Mouse (Mus musculus) neural tube, embryonic 13.5 days (tissue): ENCODE results near the gene Miga1. TPM values are rescaled to one million over a fixed set of nuclear protein-coding genes. Genes with fewer than 3 reads are reported as not detected.

Source experiments
- ATAC-seq: fragments of 200-750 bp; cut with Nextera tagmentation; 2 replicates; pipeline ENCODE4 v1.8.0; 2017; ENCODE audit warnings: low read depth, mild to moderate bottlenecking, moderate TSS enrichment, moderate library complexity
- H3K27ac ChIP-seq: fragments of 300-500 bp; sonication (generic); replicated peaks from 2 replicates; pipeline ENCODE4 v1.5.1; 2015; ENCODE audit warnings: moderate library complexity, mild to moderate bottlenecking, inconsistent platforms
- H3K27me3 ChIP-seq: fragments of 300-500 bp; sonication (generic); 2 replicates; pipeline ENCODE4 v1.6.1; 2015; ENCODE audit warnings: mild to moderate bottlenecking, inconsistent platforms
- H3K36me3 ChIP-seq: fragments of 300-500 bp; sonication (generic); 2 replicates; pipeline ENCODE4 v1.6.1; 2015; ENCODE audit warnings: mild to moderate bottlenecking, inconsistent platforms
- H3K4me1 ChIP-seq: fragments of 300-500 bp; sonication (generic); replicated peaks from 2 replicates; pipeline ENCODE4 v1.6.1; 2015; ENCODE audit warnings: inconsistent platforms
- H3K4me2 ChIP-seq: fragments of 300-500 bp; sonication (generic); 2 replicates; pipeline ENCODE4 v1.6.1; 2015; ENCODE audit warnings: inconsistent platforms, mild to moderate bottlenecking, moderate library complexity
- H3K4me3 ChIP-seq: fragments of 300-500 bp; sonication (generic); 2 replicates; pipeline ENCODE4 v1.5.1; 2015; ENCODE audit warnings: mild to moderate bottlenecking, inconsistent platforms
- H3K9ac ChIP-seq: fragments of 300-500 bp; sonication (generic); 2 replicates; pipeline ENCODE4 v1.6.1; 2015; ENCODE audit warnings: moderate library complexity, mild to moderate bottlenecking, inconsistent platforms
- H3K9me3 ChIP-seq: fragments of 300-500 bp; sonication (generic); 2 replicates; pipeline ENCODE4 v1.6.1; 2016; ENCODE audit warnings: inconsistent platforms
- WGBS: fragments of 180-500 bp; shearing (Covaris S2); methylation state at CpG from one replicate; pipeline ENCODE4 v1.1.7; 2015; 5-methylcytosine and 5-hydroxymethylcytosine counted together
- polyA plus RNA-seq: library from polyadenylated mRNA; unstranded; fragments of >200 nt; fragmentation: Nextera tagmentation; extraction: Ambion mirVana; gene quantifications from 2 replicates; pipeline ENCODE4 v1.2.1, GENCODE M21; 2015

Gene Miga1
- polyA plus RNA-seq: 17.2 and 20.3 TPM in 2 replicates

DNA sequence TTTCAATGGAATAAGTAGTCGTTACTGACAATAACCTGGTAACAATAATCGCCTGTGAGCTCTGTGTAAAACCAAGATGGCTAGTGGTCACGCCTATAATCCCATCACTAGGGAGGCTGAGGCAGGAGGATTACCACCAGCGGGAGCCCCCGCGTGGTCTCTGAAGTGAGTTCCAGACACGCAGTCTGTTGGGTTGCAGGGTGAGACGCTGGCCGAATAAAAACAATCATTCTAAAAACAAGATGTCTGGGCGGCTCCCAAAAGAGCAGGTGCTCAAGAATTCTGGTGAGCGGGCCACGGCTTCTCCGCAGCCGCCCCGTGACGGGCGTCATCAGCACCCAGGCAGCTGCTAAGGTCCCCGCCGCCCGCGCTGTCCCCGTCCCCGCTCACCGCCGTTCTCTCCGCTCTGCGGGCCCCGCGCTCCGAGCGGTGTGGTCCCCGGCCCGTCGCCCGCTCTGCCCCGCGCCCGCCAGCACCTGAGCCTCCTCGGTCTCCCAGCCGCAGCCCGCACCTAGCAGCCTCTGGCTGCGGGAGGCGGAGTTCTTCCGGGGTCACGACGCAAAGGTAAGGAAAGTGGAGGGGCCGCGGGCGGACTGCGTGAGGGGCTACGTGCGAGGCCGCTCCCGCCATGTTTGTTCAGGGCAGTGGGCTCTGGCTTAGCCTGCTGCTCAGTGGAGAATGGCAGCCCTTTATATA, at the start of gene Miga1:
TSS of gene Miga1 (minus strand) at position 546 of the 696 bp plus-strand sequence.
- Histone ChIP-seq H3K27ac (peak within 1 kb of the TSS; percentile 77), H3K27me3 (no peaks in the 10 kb centered on the region), H3K36me3 (peaks cover 27% of the 10 kb centered on the region), H3K9ac (peak within 1 kb of the TSS; percentile 76), H3K9me3 (no peaks in the 10 kb centered on the region), H3K4me2 (peak within 1 kb of the TSS; percentile 57), H3K4me1 (peaks cover 12% of the 10 kb centered on the region), H3K4me3 (peak within 1 kb of the TSS; percentile 69)
- peak; percentile 95 for ATAC-seq
- WGBS: 3% methylated on average over 54 of the region's 54 CpGs

DNA sequence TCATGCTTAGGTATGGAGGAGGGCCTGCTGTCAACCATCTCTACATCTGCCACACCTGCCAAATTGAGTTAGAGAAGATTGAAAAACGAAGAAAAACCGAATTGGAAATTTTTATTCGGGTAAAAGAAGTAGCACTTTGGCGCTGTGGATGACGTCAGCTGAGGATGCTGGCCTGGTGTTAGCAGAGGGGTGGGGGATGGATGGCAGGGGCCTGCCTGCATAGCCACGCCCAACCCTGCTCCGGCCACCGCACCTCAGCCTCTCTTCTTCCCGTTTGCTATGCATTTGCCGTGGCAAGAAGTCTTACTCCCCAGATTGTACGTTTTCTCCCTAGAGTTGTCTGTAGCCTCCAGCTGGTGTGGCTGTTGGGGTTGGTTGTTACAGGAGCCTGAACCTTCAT, 43.9 kb upstream of the Miga1 start:
- no peak overlapping the region for H3K4me2 ChIP-seq
- WGBS: 72% methylated on average over 11 of the region's 11 CpGs
- H3K9me3 ChIP-seq: no peaks in the 10 kb centered on the region
- ATAC-seq: no peak
- H3K27me3 ChIP-seq: no peaks in the 10 kb centered on the region
- H3K36me3 ChIP-seq: peaks cover 83% of the 10 kb centered on the region
- H3K9ac ChIP-seq: no peak overlapping the region
- H3K4me3 ChIP-seq: no peak overlapping the region
- H3K4me1 ChIP-seq: no peaks in the 10 kb centered on the region
- H3K27ac ChIP-seq: no peak overlapping the region

DNA sequence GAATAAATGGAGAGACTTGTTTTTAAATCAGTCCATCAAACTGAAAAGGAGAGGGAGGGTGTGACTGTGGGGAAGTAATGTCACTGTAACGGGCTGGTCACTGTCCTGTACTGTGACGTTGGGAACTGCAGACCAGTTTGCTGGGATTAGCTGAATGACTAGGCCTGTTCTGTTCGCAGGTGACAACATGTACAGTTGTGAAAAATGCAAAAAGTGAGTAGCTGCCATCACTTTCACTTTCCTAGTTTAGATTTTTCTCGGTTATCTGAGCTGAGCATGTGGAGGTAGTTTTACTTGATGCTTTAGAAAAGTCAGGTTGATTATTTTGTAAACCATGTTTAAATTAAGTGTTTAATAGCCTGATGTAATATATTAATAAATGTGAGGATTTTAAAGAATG, 35.9 kb upstream of the Miga1 start:
- Histone ChIP-seq H3K9ac (no peak overlapping the region), H3K27me3 (no peaks in the 10 kb centered on the region), H3K9me3 (no peaks in the 10 kb centered on the region), H3K36me3 (peaks cover 88% of the 10 kb centered on the region), H3K27ac (no peak overlapping the region), H3K4me3 (no peak overlapping the region), H3K4me1 (no peaks in the 10 kb centered on the region), H3K4me2 (no peak overlapping the region)
- no peak for ATAC-seq
- 91% methylated on average over 4 of the region's 4 CpGs for WGBS

DNA sequence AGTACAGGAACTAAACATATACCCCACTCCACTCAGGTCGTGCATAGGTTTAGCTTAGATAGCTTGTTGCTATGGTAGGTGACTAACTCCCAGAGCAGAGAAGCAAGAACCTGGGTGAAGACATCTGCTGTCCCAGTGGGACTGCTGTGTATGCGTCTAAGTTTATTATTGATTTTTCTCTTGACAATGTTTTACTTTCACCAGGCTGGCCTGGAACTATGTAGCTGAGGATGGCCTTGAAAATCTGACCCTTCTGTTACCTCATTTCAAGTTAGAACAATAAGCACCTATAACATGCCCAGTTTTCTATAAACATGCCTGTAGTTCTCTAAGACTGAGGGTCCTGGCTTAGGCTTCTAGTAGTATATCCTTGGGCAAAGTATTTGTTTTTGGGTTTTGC, 24.0 kb upstream of the Miga1 start:
- ATAC-seq: no peak
- no peak overlapping the region for H3K4me2 ChIP-seq
- H3K9ac ChIP-seq: no peak overlapping the region
- no peaks in the 10 kb centered on the region for H3K27me3 ChIP-seq
- H3K4me1 ChIP-seq: no peaks in the 10 kb centered on the region
- peaks cover 96% of the 10 kb centered on the region for H3K36me3 ChIP-seq
- H3K4me3 ChIP-seq: no peak overlapping the region
- 87% methylated on average over 2 of the region's 2 CpGs for WGBS
- H3K27ac ChIP-seq: no peak overlapping the region
- no peaks in the 10 kb centered on the region for H3K9me3 ChIP-seq

DNA sequence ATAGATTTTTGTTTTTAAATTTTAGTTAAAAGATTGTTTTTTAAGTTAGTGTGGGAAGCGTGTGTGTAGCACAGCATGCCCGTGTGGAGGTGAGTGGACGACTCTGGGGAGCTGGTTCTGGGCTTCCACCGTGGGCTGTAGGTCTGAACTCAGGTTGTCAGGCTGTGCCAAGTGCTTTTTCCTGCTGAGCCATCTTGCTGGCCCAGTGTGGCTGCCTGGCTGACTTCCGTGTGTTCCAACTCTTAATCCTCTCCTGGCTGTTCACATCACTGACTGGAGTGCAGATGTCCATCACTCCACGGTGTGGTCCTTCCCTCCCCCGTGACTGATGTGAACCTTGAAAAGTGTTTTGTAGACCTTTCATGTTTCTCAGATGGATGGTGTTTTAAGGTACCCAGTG, 18.9 kb upstream of the Miga1 start:
- Histone ChIP-seq H3K27me3 (no peaks in the 10 kb centered on the region), H3K9me3 (no peaks in the 10 kb centered on the region), H3K36me3 (peaks cover 54% of the 10 kb centered on the region), H3K9ac (no peak overlapping the region), H3K4me3 (no peak overlapping the region), H3K4me1 (peaks cover 24% of the 10 kb centered on the region), H3K27ac (no peak overlapping the region), H3K4me2 (no peak overlapping the region)
- WGBS: 88% methylated on average over 7 of the region's 7 CpGs
- ATAC-seq: no peak

DNA sequence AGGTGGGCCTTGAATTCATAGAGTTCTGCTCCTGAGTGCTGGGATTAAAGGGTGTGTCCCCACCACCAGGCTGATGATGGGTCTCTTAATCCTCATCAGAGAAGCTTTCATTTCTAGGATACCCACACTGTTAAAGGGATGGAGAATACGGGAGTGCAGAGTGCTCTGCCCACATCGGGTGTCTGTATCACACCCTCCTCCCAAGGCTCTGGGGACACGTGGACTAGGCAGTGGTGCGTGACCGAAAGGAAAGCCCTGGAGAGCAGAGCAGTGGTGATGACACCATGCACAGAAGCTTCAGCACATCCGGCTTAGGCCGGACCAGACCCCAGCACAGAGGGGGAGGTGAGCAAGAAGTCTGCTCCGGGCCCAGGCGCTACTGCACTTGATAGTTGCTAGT, 16.5 kb upstream of the Miga1 start:
- 88% methylated on average over 9 of the region's 9 CpGs for WGBS
- Histone ChIP-seq H3K4me1 (peaks cover 47% of the 10 kb centered on the region), H3K27me3 (no peaks in the 10 kb centered on the region), H3K27ac (no peak overlapping the region), H3K36me3 (peaks cover 31% of the 10 kb centered on the region), H3K4me2 (no peak overlapping the region), H3K4me3 (no peak overlapping the region), H3K9ac (no peak overlapping the region), H3K9me3 (no peaks in the 10 kb centered on the region)
- no peak for ATAC-seq

DNA sequence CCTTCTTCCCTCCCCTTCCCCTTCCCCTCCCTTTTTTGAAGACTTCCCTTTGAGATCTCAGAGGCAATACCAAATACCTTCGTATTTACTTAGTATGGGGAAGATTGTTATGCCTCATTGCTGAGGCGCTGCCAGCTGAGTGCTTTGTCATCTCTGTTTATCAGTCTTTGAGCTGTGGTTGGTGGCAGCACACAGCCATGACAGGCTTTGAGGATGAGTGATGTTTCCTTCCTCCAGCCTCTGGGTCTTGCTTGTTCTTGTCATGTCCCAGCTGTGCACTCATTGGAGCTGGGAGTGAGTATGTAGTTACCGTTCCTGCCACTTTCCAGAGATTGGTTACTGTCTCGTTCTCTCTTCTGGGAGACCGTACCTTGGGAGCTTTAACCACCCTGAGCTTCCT, 15.2 kb upstream of the Miga1 start:
- no peak overlapping the region for H3K4me2 ChIP-seq
- no peaks in the 10 kb centered on the region for H3K27me3 ChIP-seq
- H3K9ac ChIP-seq: no peak overlapping the region
- ATAC-seq: no peak
- WGBS: 67% methylated on average over 5 of the region's 5 CpGs
- H3K4me1 ChIP-seq: peaks cover 59% of the 10 kb centered on the region
- no peaks in the 10 kb centered on the region for H3K9me3 ChIP-seq
- no peak overlapping the region for H3K27ac ChIP-seq
- H3K36me3 ChIP-seq: peaks cover 18% of the 10 kb centered on the region
- H3K4me3 ChIP-seq: no peak overlapping the region

DNA sequence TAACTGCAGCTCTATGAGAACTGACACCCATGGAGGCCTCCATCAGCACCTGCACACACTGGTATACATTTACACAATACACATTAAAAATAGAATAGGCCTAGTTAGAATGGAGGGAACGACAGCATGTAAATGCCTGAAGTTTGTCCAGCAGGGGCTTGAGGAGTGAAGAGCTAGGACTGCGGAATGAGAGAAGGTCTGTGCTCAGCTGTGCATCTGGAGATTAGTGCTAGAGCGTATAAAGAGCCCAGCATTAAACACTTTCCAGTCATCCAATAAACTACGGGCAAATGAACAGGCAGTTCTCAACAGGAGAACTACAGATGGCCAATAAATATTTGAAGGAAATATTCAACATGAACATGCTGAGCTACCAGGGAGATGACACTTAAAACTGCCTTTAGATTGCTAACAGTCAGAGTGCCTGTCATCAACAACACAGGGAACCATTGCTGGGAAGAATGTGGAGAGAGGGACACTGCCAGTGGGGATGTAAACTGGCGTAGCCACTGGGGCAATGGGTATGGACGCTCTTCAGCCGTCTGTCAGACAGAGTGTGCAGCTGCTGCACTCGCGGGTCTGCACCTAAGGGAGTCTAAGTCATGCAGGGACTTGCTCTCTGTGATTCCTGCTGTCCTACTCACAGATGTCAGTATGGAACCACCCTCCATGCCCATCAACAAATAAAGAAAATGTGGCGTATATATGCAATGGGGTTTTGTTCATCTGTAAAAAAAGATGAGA, 13.4 kb upstream of the Miga1 start:
- ATAC-seq: peak; percentile 25; the same call in 1 of the 2 replicates
- H3K27ac ChIP-seq: peak overlapping the region; percentile 23
- peaks cover 2% of the 10 kb centered on the region; the same call in 1 of the 2 replicates for H3K36me3 ChIP-seq
- no peak overlapping the region for H3K4me2 ChIP-seq
- H3K4me1 ChIP-seq: peaks cover 72% of the 10 kb centered on the region
- H3K27me3 ChIP-seq: no peaks in the 10 kb centered on the region
- H3K9me3 ChIP-seq: no peaks in the 10 kb centered on the region
- no peak overlapping the region for H3K4me3 ChIP-seq
- WGBS: 51% methylated on average over 10 of the region's 10 CpGs
- H3K9ac ChIP-seq: no peak overlapping the region

DNA sequence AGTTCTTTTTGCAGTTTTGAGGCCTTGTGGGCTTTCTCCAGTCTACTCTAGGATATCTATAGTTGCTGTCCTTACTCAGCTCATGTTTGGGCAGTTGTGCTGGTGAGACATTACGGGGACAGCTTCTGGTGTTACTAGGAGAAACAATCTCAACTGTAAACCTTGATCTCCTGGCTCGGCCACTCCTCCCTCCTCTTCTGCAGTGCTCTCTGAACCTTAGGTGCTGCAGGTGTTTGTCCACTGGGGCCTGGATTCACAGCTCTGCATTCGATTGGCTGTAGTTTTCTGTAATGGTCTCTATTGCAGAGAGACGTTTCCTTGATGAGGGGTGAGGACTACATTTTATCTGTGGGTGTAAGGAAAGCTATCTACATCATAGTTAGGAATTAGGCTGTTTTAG, 12.1 kb upstream of the Miga1 start:
- Histone ChIP-seq H3K4me3 (no peak overlapping the region), H3K36me3 (no peaks in the 10 kb centered on the region), H3K27me3 (no peaks in the 10 kb centered on the region), H3K4me2 (no peak overlapping the region), H3K27ac (no peak overlapping the region), H3K9ac (no peak overlapping the region), H3K4me1 (peaks cover 82% of the 10 kb centered on the region), H3K9me3 (no peaks in the 10 kb centered on the region)
- 91% methylated on average over 4 of the region's 4 CpGs for whole genome bisulfite sequencing
- no peak for ATAC-seq

DNA sequence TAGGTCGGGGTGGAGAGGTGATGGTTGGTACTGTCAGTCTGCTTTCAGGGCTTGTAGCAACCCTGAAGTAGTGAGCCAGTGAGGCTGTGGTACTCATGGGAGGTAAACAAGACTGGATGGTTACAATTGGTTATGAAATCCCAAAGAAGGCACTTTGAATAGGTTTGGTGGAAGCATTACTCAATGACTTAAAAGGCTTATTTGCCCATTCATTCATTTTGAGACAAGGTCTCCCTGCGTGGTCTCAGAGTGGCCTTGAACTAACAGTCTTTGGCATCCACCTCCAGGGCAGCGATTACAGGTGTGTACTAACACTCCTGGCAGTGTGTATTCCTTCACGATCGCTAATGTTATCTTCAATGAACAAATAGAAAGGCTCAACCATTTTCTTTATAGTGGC, 10.8 kb upstream of the Miga1 start:
- WGBS: 91% methylated on average over 5 of the region's 5 CpGs
- H3K27me3 ChIP-seq: no peaks in the 10 kb centered on the region
- no peaks in the 10 kb centered on the region for H3K36me3 ChIP-seq
- no peak overlapping the region for H3K27ac ChIP-seq
- ATAC-seq: no peak
- H3K9ac ChIP-seq: no peak overlapping the region
- no peak overlapping the region for H3K4me3 ChIP-seq
- no peak overlapping the region for H3K4me2 ChIP-seq
- H3K9me3 ChIP-seq: no peaks in the 10 kb centered on the region
- H3K4me1 ChIP-seq: peaks cover 74% of the 10 kb centered on the region

DNA sequence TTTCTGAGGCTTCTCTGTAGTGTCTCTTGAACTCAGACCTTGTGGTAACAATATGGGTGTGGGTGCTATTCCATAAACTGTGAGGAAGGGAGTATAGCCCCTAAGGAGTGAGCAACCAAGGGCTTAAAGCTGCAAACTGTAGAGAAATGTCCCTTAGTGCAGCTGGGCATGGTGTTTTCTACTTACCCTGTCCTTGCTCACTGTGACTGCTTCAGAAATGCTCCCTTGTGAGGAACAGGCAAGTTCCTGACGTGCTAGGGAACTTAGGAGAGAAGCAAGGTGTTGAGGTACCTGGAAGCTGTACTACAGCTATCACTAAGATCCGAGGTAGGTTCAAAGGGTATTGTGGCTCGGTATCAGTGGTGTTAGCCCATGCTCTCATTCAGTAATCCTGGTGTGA, 10.2 kb upstream of the Miga1 start:
- ATAC-seq: no peak
- no peaks in the 10 kb centered on the region for H3K27me3 ChIP-seq
- no peak overlapping the region for H3K27ac ChIP-seq
- no peaks in the 10 kb centered on the region for H3K36me3 ChIP-seq
- peaks cover 71% of the 10 kb centered on the region for H3K4me1 ChIP-seq
- H3K9ac ChIP-seq: peak overlapping the region; percentile 34; the same call in 1 of the 2 replicates
- no peaks in the 10 kb centered on the region for H3K9me3 ChIP-seq
- no peak overlapping the region for H3K4me3 ChIP-seq
- 83% methylated on average over 3 of the region's 3 CpGs for WGBS
- no peak overlapping the region for H3K4me2 ChIP-seq

DNA sequence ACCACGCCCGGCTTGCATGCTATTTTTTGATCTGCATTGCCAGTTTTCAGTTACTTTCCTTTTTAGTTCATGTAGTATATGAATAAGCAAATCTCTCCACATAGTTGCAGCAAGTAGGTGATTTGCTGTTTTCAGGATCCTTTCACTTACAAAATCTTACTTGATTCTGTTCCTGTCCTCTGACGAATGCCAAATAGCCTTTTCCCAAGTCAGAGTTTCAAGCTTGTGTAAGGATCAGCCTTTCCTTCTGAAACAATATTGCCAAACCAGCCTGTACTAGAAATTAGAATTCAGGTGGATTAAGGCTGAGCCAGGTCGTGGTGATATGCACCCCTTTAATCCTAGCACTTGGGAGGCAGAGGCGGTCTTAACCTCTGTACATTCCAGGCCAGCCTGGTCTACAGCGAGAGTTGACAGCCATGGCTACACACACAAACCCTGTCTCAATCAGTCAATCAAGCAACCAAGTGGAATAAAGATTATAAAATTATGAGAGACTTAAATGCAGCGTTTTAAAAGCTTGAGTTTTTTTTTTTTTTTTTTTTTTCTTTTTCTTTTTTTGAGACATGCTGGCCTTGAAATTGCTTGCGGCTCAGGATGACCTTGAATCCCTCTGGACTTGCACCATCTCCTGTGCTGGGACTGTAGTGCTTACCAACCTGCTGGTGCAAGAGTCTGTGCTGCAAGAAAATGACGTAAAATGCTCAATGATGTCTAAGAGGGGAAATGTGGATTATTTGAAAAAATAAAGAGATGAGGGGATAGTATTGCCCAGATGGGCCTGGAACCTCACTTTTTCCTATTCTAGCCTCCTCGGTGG, 8.0 kb upstream of the Miga1 start:
- no peaks in the 10 kb centered on the region for H3K27me3 ChIP-seq
- peak overlapping the region; percentile 74; the same call in 1 of the 2 replicates for H3K4me3 ChIP-seq
- 91% methylated on average over 10 of the region's 10 CpGs for WGBS
- H3K4me1 ChIP-seq: peaks cover 54% of the 10 kb centered on the region
- H3K9me3 ChIP-seq: no peaks in the 10 kb centered on the region
- 0 out of 2 replicates have a peak overlapping the region, but pooled peaks have one; percentile 17 for H3K9ac ChIP-seq
- peak overlapping the region; percentile 64 for H3K4me2 ChIP-seq
- no peaks in the 10 kb centered on the region for H3K36me3 ChIP-seq
- no peak overlapping the region for H3K27ac ChIP-seq
- no peak for ATAC-seq
